Mouse (Mus musculus): Measurements from ENCODE around the gene Slc22a23. TPM values are rescaled to one million over a fixed set of nuclear protein-coding genes. Genes with fewer than 3 reads are reported as not detected.

The Slc22a23 gene
- polyA plus RNA-seq, 1 experiment from 2014 or later, result 6.0 TPM

Other genes starting within 250 kb of the Slc22a23 start
- gene Tubb2b, start 214.7 kb downstream of the Slc22a23 start, polyA plus RNA-seq (2014; fragmentation: Nextera tagmentation; extraction: Ambion mirVana), result 51.3 and 52.1 TPM in 2 replicates
- 76.0 and 76.5 TPM in 2 replicates for gene Psmg4, start 182.2 kb downstream of the Slc22a23 start, polyA plus RNA-seq (2014; fragmentation: Nextera tagmentation; extraction: Ambion mirVana)